Mouse (Mus musculus) ES-Bruce4 (cell line): ENCODE measurements around the gene Cxcr6. TPM values are rescaled to one million over a fixed set of nuclear protein-coding genes. Genes with fewer than 3 reads are reported as not detected.

ENCODE experiments used
- H3K27ac ChIP-seq: 2 replicates; pipeline ENCODE4 v1.5.1; 2012; ENCODE audit warnings: low read length, inconsistent platforms; ENCODE audit not compliant: insufficient read depth
- H3K27me3 ChIP-seq: 2 replicates; pipeline ENCODE4 v1.6.1; 2012; ENCODE audit warnings: mild to moderate bottlenecking, low read length, inconsistent platforms; ENCODE audit not compliant: control insufficient read depth, poor library complexity, insufficient read depth, severe bottlenecking
- H3K36me3 ChIP-seq: 2 replicates; pipeline ENCODE4 v1.6.1; 2012; ENCODE audit warnings: inconsistent platforms, mild to moderate bottlenecking, low read length, moderate library complexity; ENCODE audit not compliant: control insufficient read depth, poor library complexity, insufficient read depth, severe bottlenecking
- H3K4me1 ChIP-seq: one replicate; pipeline ENCODE4 v1.8.1; 2011; ENCODE audit warnings: low read length; ENCODE audit not compliant: control insufficient read depth, insufficient read depth
- H3K4me3 ChIP-seq: 2 replicates; pipeline ENCODE4 v1.5.1; 2011; ENCODE audit warnings: low read depth, mild to moderate bottlenecking, low read length
- H3K9ac ChIP-seq: 2 replicates; pipeline ENCODE4 v1.6.1; 2012; ENCODE audit warnings: low read depth, mild to moderate bottlenecking, inconsistent platforms; ENCODE audit not compliant: poor library complexity, severe bottlenecking
- H3K9me3 ChIP-seq: replicated peaks from 2 replicates; pipeline ENCODE4 v1.6.1; 2012; ENCODE audit warnings: mild to moderate bottlenecking, low read length, inconsistent platforms; ENCODE audit not compliant: control insufficient read depth, poor library complexity, insufficient read depth, severe bottlenecking
- CTCF ChIP-seq: IDR thresholded peaks from one replicate; pipeline ENCODE4 v1.8.1; 2011; ENCODE audit warnings: low read depth, low read length
- EP300 ChIP-seq: IDR thresholded peaks from 2 replicates; pipeline ENCODE4 v1.6.1; 2011; ENCODE audit warnings: low read depth, low read length; ENCODE audit not compliant: insufficient read depth
- POLR2A ChIP-seq: IDR thresholded peaks from one replicate; pipeline ENCODE4 v1.8.1; 2011; ENCODE audit warnings: low read length; ENCODE audit not compliant: insufficient read depth
- polyA plus RNA-seq: library from polyadenylated mRNA; stranded (reverse); fragments of >200 nt; gene quantifications from 2 replicates; pipeline ENCODE4 v1.2.4, GENCODE M21; 2011; ENCODE audit warnings: low read depth; ENCODE audit not compliant: missing spikeins, insufficient read depth, insufficient read length

The Cxcr6 gene
- polyA plus RNA-seq, 1 experiment = not detected

GRCm38 (mm10) chr9:123818601-123819000, 12.3 kb downstream of the Cxcr6 start:
- Histone ChIP-seq H3K4me3 (no peak overlapping the region), H3K27me3 (no peaks in the 10 kb centered on the region), H3K36me3 (peaks cover 3% of the 10 kb centered on the region), H3K9me3 (no peaks in the 10 kb centered on the region), H3K27ac (no peak overlapping the region), H3K4me1 (no peaks in the 10 kb centered on the region), H3K9ac (no peak overlapping the region)
- TF ChIP-seq POLR2A = no peak
- no peak for TF ChIP-seq EP300
- TF ChIP-seq CTCF = no peak

GRCm38 (mm10) chr9:123826631-123827030, 20.4 kb downstream of the Cxcr6 start:
- H3K4me1 ChIP-seq = no peaks in the 10 kb centered on the region
- TF ChIP-seq CTCF (no peak), POLR2A (no peak), EP300 (no peak)
- H3K4me3 ChIP-seq = no peak overlapping the region
- peaks cover 3% of the 10 kb centered on the region for H3K36me3 ChIP-seq
- no peak overlapping the region for H3K9ac ChIP-seq
- no peaks in the 10 kb centered on the region for H3K9me3 ChIP-seq
- H3K27ac ChIP-seq = no peak overlapping the region
- H3K27me3 ChIP-seq = no peaks in the 10 kb centered on the region

- H3K4me3 ChIP-seq = no peak overlapping the region
- TF ChIP-seq POLR2A = no peak
- TF ChIP-seq EP300 = no peak
- no peak for TF ChIP-seq CTCF
- no peak overlapping the region for H3K27ac ChIP-seq
- H3K4me1 ChIP-seq = no peaks in the 10 kb centered on the region
- H3K9me3 ChIP-seq = no peaks in the 10 kb centered on the region
- H3K27me3 ChIP-seq = no peaks in the 10 kb centered on the region
- no peaks in the 10 kb centered on the region; the same call in 1 of the 2 replicates for H3K36me3 ChIP-seq
- no peak overlapping the region for H3K9ac ChIP-seq
These were observed 22.6 kb downstream of the Cxcr6 start for GRCm38 (mm10) chr9:123828916-123829315.

GRCm38 (mm10) chr9:123835851-123836250, 29.6 kb downstream of the Cxcr6 start:
- no peak overlapping the region for H3K9ac ChIP-seq
- H3K4me1 ChIP-seq = no peaks in the 10 kb centered on the region
- no peak overlapping the region for H3K27ac ChIP-seq
- TF ChIP-seq EP300 (no peak), CTCF (no peak)
- H3K4me3 ChIP-seq = no peak overlapping the region
- H3K9me3 ChIP-seq = no peaks in the 10 kb centered on the region
- no peaks in the 10 kb centered on the region for H3K27me3 ChIP-seq
- peaks cover 4% of the 10 kb centered on the region for H3K36me3 ChIP-seq

- no peaks in the 10 kb centered on the region for H3K27me3 ChIP-seq
- H3K4me3 ChIP-seq = no peak overlapping the region
- H3K27ac ChIP-seq = no peak overlapping the region
- no peaks in the 10 kb centered on the region for H3K4me1 ChIP-seq
- H3K9me3 ChIP-seq = no peaks in the 10 kb centered on the region
- H3K36me3 ChIP-seq = peaks cover 4% of the 10 kb centered on the region
- TF ChIP-seq EP300 (no peak), CTCF (no peak), POLR2A (no peak)
- no peak overlapping the region for H3K9ac ChIP-seq
These were observed 34.0 kb downstream of the Cxcr6 start for GRCm38 (mm10) chr9:123840243-123840642.

GRCm38 (mm10) chr9:123844468-123844867, 38.2 kb downstream of the Cxcr6 start:
- no peak for TF ChIP-seq CTCF
- no peak for TF ChIP-seq EP300
- TF ChIP-seq POLR2A = no peak
- Histone ChIP-seq H3K4me1 (no peaks in the 10 kb centered on the region), H3K27ac (no peak overlapping the region), H3K27me3 (no peaks in the 10 kb centered on the region), H3K36me3 (no peaks in the 10 kb centered on the region), H3K9me3 (no peaks in the 10 kb centered on the region), H3K4me3 (no peak overlapping the region), H3K9ac (no peak overlapping the region)
